Mouse (Mus musculus): Measurements from ENCODE around the gene Fgfr2. TPM values are rescaled to one million over a fixed set of nuclear protein-coding genes. Genes with fewer than 3 reads are reported as not detected.

Fgfr2 gene
- polyA plus RNA-seq, 1 experiment = 0.17 TPM

- H3K4me3 ChIP-seq = no peak overlapping the region
- no peak overlapping the region for H3K4me2 ChIP-seq (ENCODE audit: low read depth)
- no peaks in the 10 kb centered on the region for H3K79me2 ChIP-seq (ENCODE audit: control insufficient read depth, insufficient read depth)
- H3K36me3 ChIP-seq (ENCODE audit: control insufficient read depth, insufficient read depth) = peaks cover 12% of the 10 kb centered on the region
- no peak for TF ChIP-seq CEBPB (IDR thresholded peaks at IDR 0.05; ENCODE audit: insufficient read depth, poor library complexity, severe bottlenecking)
- no peak for TF ChIP-seq TCF3 (IDR thresholded peaks at IDR 0.05; ENCODE audit: insufficient read length, low read depth)
- TF ChIP-seq REST (IDR thresholded peaks at IDR 0.05; ENCODE audit: insufficient read depth, insufficient read length) = no peak
- no peak for TF ChIP-seq MYOD1 (IDR thresholded peaks at IDR 0.05; ENCODE audit: control insufficient read depth in 1 of 3, insufficient read length in 2 of 3, low read depth in 2 of 3)
- TF ChIP-seq MAX (IDR thresholded peaks at IDR 0.05; ENCODE audit: low read depth) = no peak
- TF ChIP-seq POLR2AphosphoS2 (IDR thresholded peaks at IDR 0.05; ENCODE audit: insufficient read length, low read depth) = no peak
- TF ChIP-seq POLR2A (IDR thresholded peaks at IDR 0.05; ENCODE audit: insufficient read length, low read depth) = no peak
- TF ChIP-seq E2F4 (IDR thresholded peaks at IDR 0.05; ENCODE audit: insufficient read depth) = no peak
- no peak for TF ChIP-seq USF1 (IDR thresholded peaks at IDR 0.05; ENCODE audit: low read depth)
- TF ChIP-seq MYOG (IDR thresholded peaks at IDR 0.05; ENCODE audit: control insufficient read depth in 1 of 3, insufficient read depth in 1 of 3, insufficient read length in 2 of 3, low read depth in 2 of 3) = no peak
- TF ChIP-seq SRF (IDR thresholded peaks at IDR 0.05; ENCODE audit: control insufficient read depth, insufficient read length, low read depth) = no peak
- TF ChIP-seq TCF12 (IDR thresholded peaks at IDR 0.05; ENCODE audit: insufficient read depth, poor library complexity, severe bottlenecking) = no peak
- no peak overlapping the region for H3ac ChIP-seq (ENCODE audit: control insufficient read depth, insufficient read length)
- no peaks in the 10 kb centered on the region for H3K27me3 ChIP-seq (ENCODE audit: control insufficient read depth, insufficient read depth, insufficient read length)
These were observed 878.5 kb downstream of the Fgfr2 start for GRCm38 (mm10) chr7:132244637-132245036.

DNA sequence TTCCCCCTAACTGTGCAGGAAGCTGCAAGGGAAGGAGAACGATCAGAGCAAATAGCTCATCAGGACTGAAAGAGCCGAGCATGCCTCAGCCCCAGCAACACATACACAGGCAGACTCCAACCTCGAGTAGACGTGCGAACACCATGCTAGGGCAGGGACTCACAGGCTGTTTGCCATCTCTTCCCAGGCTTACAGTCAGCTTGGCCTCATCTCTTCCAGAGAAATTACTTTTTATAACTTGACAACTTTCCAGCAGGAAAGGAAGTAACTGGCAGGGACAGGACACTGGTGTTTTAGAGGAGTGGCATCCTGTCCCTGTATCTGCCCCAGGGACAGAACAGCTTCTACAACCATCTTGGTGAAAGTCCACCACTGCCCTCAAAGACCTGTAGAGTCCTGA, 879.9 kb downstream of the Fgfr2 start:
- no peak overlapping the region for H3K4me2 ChIP-seq (ENCODE audit: low read depth)
- no peak overlapping the region for H3ac ChIP-seq (ENCODE audit: control insufficient read depth, insufficient read length)
- no peaks in the 10 kb centered on the region for H3K79me2 ChIP-seq (ENCODE audit: control insufficient read depth, insufficient read depth)
- peaks cover 16% of the 10 kb centered on the region for H3K36me3 ChIP-seq (ENCODE audit: control insufficient read depth, insufficient read depth)
- no peak overlapping the region for H3K4me3 ChIP-seq
- no peaks in the 10 kb centered on the region for H3K27me3 ChIP-seq (ENCODE audit: control insufficient read depth, insufficient read depth, insufficient read length)
- no peak for TF ChIP-seq E2F4 (IDR thresholded peaks at IDR 0.05; ENCODE audit: insufficient read depth)
- no peak for TF ChIP-seq MAX (IDR thresholded peaks at IDR 0.05; ENCODE audit: low read depth)
- TF ChIP-seq TCF12 (IDR thresholded peaks at IDR 0.05; ENCODE audit: insufficient read depth, poor library complexity, severe bottlenecking) = no peak
- TF ChIP-seq MYOD1 (IDR thresholded peaks at IDR 0.05; ENCODE audit: control insufficient read depth in 1 of 3, insufficient read length in 2 of 3, low read depth in 2 of 3) = no peak
- no peak for TF ChIP-seq REST (IDR thresholded peaks at IDR 0.05; ENCODE audit: insufficient read depth, insufficient read length)
- TF ChIP-seq TCF3 (IDR thresholded peaks at IDR 0.05; ENCODE audit: insufficient read length, low read depth) = no peak
- TF ChIP-seq SRF (IDR thresholded peaks at IDR 0.05; ENCODE audit: control insufficient read depth, insufficient read length, low read depth) = no peak
- no peak for TF ChIP-seq POLR2AphosphoS2 (IDR thresholded peaks at IDR 0.05; ENCODE audit: insufficient read length, low read depth)
- no peak for TF ChIP-seq POLR2A (IDR thresholded peaks at IDR 0.05; ENCODE audit: insufficient read length, low read depth)
- TF ChIP-seq MYOG (IDR thresholded peaks at IDR 0.05; ENCODE audit: control insufficient read depth in 1 of 3, insufficient read depth in 1 of 3, insufficient read length in 2 of 3, low read depth in 2 of 3) = no peak
- TF ChIP-seq USF1 (IDR thresholded peaks at IDR 0.05; ENCODE audit: low read depth) = no peak
- no peak for TF ChIP-seq CEBPB (IDR thresholded peaks at IDR 0.05; ENCODE audit: insufficient read depth, poor library complexity, severe bottlenecking)

DNA sequence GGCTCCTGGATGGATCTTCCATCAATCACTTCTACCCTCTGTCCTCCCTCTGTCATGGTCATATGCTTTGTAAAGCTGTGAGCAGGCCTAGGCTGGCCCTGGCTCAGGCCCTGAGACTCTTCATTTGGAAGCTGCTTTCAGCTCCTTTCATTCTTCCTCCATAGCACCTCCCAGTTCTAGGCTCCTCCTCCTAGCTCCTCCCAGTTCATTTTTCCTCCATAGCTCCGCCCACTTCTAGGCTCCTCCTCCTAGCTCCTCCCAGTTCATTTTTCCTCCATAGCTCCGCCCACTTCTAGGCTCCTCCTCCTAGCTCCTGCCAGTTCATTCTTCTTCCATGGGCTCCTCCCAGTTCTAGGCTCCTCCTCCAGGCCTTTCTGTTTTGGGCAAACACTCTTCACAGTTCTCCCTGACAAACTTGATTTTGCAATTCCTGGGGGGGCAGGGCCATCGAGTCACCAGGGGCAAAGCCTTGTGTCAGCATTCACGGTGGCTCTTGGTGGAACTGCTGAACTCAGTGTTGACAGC, 880.5 kb downstream of the Fgfr2 start:
- H3K36me3 ChIP-seq (ENCODE audit: control insufficient read depth, insufficient read depth) = peaks cover 17% of the 10 kb centered on the region
- no peaks in the 10 kb centered on the region for H3K27me3 ChIP-seq (ENCODE audit: control insufficient read depth, insufficient read depth, insufficient read length)
- H3K4me3 ChIP-seq = no peak overlapping the region
- no peak overlapping the region for H3ac ChIP-seq (ENCODE audit: control insufficient read depth, insufficient read length)
- TF ChIP-seq POLR2A (IDR thresholded peaks at IDR 0.05; ENCODE audit: insufficient read length, low read depth) (no peak), CEBPB (IDR thresholded peaks at IDR 0.05; ENCODE audit: insufficient read depth, poor library complexity, severe bottlenecking) (no peak), POLR2AphosphoS2 (IDR thresholded peaks at IDR 0.05; ENCODE audit: insufficient read length, low read depth) (no peak), MYOG (IDR thresholded peaks at IDR 0.05; ENCODE audit: control insufficient read depth in 1 of 3, insufficient read depth in 1 of 3, insufficient read length in 2 of 3, low read depth in 2 of 3) (no peak), MAX (IDR thresholded peaks at IDR 0.05; ENCODE audit: low read depth) (no peak), TCF12 (IDR thresholded peaks at IDR 0.05; ENCODE audit: insufficient read depth, poor library complexity, severe bottlenecking) (no peak)
- H3K4me2 ChIP-seq (ENCODE audit: low read depth) = no peak overlapping the region
- no peaks in the 10 kb centered on the region for H3K79me2 ChIP-seq (ENCODE audit: control insufficient read depth, insufficient read depth)

DNA sequence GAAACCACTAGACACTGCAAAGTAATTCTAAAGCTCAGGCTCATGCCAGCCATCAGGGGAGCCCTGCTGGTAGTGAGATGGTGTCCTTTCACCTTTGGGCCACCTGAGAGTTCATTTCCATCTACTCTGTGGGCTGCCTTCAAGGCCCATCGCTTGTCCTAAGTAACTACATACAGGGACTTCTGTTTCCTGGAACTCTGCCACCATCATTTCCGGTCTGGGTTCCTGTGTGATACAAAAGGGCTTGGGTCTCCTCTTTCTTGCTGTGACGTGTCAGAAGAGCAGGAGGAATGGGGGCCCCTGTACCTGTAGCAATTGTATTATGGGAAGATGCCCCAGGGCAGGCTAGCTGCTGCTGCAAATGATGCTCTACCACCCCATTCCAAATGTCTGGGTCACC, 884.2 kb downstream of the Fgfr2 start:
- H3K36me3 ChIP-seq (ENCODE audit: control insufficient read depth, insufficient read depth) = peaks cover 11% of the 10 kb centered on the region
- TF ChIP-seq REST (IDR thresholded peaks at IDR 0.05; ENCODE audit: insufficient read depth, insufficient read length) (no peak), CEBPB (IDR thresholded peaks at IDR 0.05; ENCODE audit: insufficient read depth, poor library complexity, severe bottlenecking) (no peak), TCF3 (IDR thresholded peaks at IDR 0.05; ENCODE audit: insufficient read length, low read depth) (no peak), USF1 (IDR thresholded peaks at IDR 0.05; ENCODE audit: low read depth) (no peak), POLR2AphosphoS2 (IDR thresholded peaks at IDR 0.05; ENCODE audit: insufficient read length, low read depth) (no peak), MYOG (IDR thresholded peaks at IDR 0.05; ENCODE audit: control insufficient read depth in 1 of 3, insufficient read depth in 1 of 3, insufficient read length in 2 of 3, low read depth in 2 of 3) (no peak), SRF (IDR thresholded peaks at IDR 0.05; ENCODE audit: control insufficient read depth, insufficient read length, low read depth) (no peak), MYOD1 (IDR thresholded peaks at IDR 0.05; ENCODE audit: control insufficient read depth in 1 of 3, insufficient read length in 2 of 3, low read depth in 2 of 3) (no peak), TCF12 (IDR thresholded peaks at IDR 0.05; ENCODE audit: insufficient read depth, poor library complexity, severe bottlenecking) (no peak), POLR2A (IDR thresholded peaks at IDR 0.05; ENCODE audit: insufficient read length, low read depth) (no peak), MAX (IDR thresholded peaks at IDR 0.05; ENCODE audit: low read depth) (no peak), E2F4 (IDR thresholded peaks at IDR 0.05; ENCODE audit: insufficient read depth) (no peak)

More for the DNA sequence above, 884.2 kb downstream of the Fgfr2 start:
- Histone ChIP-seq H3K79me2 (ENCODE audit: control insufficient read depth, insufficient read depth) (no peaks in the 10 kb centered on the region), H3ac (ENCODE audit: control insufficient read depth, insufficient read length) (no peak overlapping the region), H3K4me2 (ENCODE audit: low read depth) (no peak overlapping the region), H3K27me3 (ENCODE audit: control insufficient read depth, insufficient read depth, insufficient read length) (no peaks in the 10 kb centered on the region), H3K4me3 (no peak overlapping the region)
